Mouse (Mus musculus): ENCODE data around the gene Prss33.

DNA sequence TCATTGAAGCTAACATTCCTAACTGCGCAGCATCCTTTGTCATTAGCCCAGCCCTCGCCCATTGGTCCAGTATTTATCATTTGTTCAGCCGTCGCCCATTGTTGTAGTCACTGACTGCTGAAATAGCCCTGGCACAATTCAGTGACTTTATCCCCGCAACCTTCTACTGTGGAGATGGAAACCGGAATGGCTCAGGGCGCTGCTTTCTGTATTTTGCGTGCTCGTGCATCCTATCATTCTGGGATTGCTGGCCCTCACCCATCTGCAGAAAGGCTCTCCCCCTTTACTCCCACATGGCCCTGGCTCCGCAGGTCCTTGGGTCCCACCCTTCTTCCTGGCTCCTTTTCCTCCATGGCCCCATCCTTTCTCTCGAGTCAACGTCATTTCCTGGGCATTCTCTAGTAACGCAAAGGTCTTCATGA lies 49.3 kb downstream of the Prss33 start:
- TF ChIP-seq CTCF (IDR thresholded peaks at IDR 0.05; ENCODE audit: control insufficient read depth, insufficient read depth, low read length) (no peak), POLR2A (IDR thresholded peaks at IDR 0.05; ENCODE audit: borderline replicate concordance, control insufficient read depth, low read depth, low read length) (no peak)
